28 mouse cellular contexts compared by ENCODE assay signal in the genomic region with DNA sequence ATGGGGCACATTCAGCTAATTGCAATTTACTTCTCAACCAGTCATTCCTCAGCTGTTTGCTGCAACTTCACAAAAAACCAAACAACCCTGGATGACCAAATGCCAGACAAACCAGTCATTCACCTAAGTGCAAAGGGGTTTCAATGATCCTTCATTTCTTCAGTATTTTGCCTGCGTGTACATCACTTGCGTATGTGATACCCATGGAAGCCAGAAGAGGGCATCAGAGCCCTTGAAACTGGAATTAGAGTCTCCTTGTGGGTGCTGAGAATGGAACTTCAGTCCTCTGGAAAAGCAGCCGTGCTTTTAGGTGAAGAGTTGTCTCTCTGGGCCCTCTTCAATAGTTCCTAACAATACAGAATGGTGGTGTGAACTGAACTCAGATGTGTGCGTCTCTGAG. TPM values are rescaled to one million over a fixed set of nuclear protein-coding genes. Genes with fewer than 3 reads are reported as not detected.
DNase-seq lines count a peak whose midpoint lies in the region; ATAC-seq and TF ChIP-seq lines count a peak whose summit lies in the region.
"Had no signal": no experiment of that assay in that cellular context is flagged by ENCODE, and none has a peak within 500 bp of the region (broad histone marks: within the 10 kb centered on the region; RNA-seq: fewer than 3 reads in every experiment).

No protein-coding gene starts in this region.

- H3K4me2 ChIP-seq in forebrain, postnatal 0 days (ENCODE audit: low read depth) = no peak overlapping the region
- H3K4me2 ChIP-seq in forebrain, embryonic 16.5 days (ENCODE audit: low read length) = no peak overlapping the region
- H3K4me2 ChIP-seq: embryonic facial prominence, embryonic 12.5 days; forebrain, embryonic 15.5 days; heart, embryonic 12.5 days; hindbrain, embryonic 15.5 days had no signal

- DNase-seq in forebrain, postnatal 0 days = no peak
- no peak for DNase-seq in layer of hippocampus, adult 2 months (ENCODE audit: low spot score in 2 of 2)
- no peak for DNase-seq in layer of hippocampus, adult 9-11 months
- no peak for DNase-seq in Patski (ENCODE audit: low read depth, low spot score)
- no peak for DNase-seq in thymus, adult 2 months
- DNase-seq in liver = no peak
- DNase-seq: adrenal gland, postnatal 10 days; B cell, adult 2 months; cerebellum, adult 11-12 months; cerebellum, adult 9-10 months; cerebellum, postnatal 25 days; heart, adult 18-20 months; kidney, adult 8-10 months had no signal

- peak; percentile 18; the same call in 1 of the 2 replicates for TF ChIP-seq CTCF in forebrain, postnatal 0 days (IDR thresholded peaks at IDR 0.05; ENCODE audit: low read depth)
- peak; percentile 27 for TF ChIP-seq CTCF in layer of hippocampus, adult 2 months (conservative IDR thresholded peaks at IDR 0.05)
- peak; percentile 22 for TF ChIP-seq CTCF in Patski (IDR thresholded peaks at IDR 0.05)
- no peak for TF ChIP-seq CTCF in thymus, adult 2 months (IDR thresholded peaks at IDR 0.05; ENCODE audit: borderline replicate concordance, control insufficient read depth, extremely low read depth, insufficient read depth, low read length, poor library complexity)

- no peak overlapping the region for H3K27ac ChIP-seq in forebrain, postnatal 0 days (ENCODE audit: low read depth, low read length)
- H3K27ac ChIP-seq in forebrain, embryonic 16.5 days (ENCODE audit: low read length) = no peak overlapping the region
- no peak overlapping the region for H3K27ac ChIP-seq in layer of hippocampus, adult 2 months
- no peak overlapping the region for H3K27ac ChIP-seq in thymus, adult 2 months (ENCODE audit: control insufficient read depth, insufficient read depth, low read length)
- H3K27ac ChIP-seq: embryonic facial prominence, embryonic 12.5 days; forebrain, embryonic 15.5 days; hindbrain, embryonic 10.5 days; hindbrain, embryonic 15.5 days had no signal

- CTCF ChIA-PET in Patski (lab: Charles Lee) = no interaction called here

- H3K4me3 ChIP-seq in forebrain, postnatal 0 days (ENCODE audit: low read depth, low read length) = no peak overlapping the region
- H3K4me3 ChIP-seq in forebrain, embryonic 16.5 days (replicated peaks; ENCODE audit: low read length) = no peak overlapping the region
- no peak overlapping the region for H3K4me3 ChIP-seq in layer of hippocampus, adult 2 months
- no peak overlapping the region for H3K4me3 ChIP-seq in thymus, adult 2 months (ENCODE audit: control insufficient read depth, insufficient read depth, low read length)
- H3K4me3 ChIP-seq: embryonic facial prominence, embryonic 12.5 days; forebrain, embryonic 15.5 days; heart, embryonic 12.5 days; hindbrain, embryonic 10.5 days; hindbrain, embryonic 15.5 days had no signal

- no peak for ATAC-seq in forebrain, postnatal 0 days
- ATAC-seq in forebrain, embryonic 16.5 days = no peak
- ATAC-seq in Patski = no peak
- ATAC-seq: CD4-positive, CD25-positive, alpha-beta regulatory T cell, adult 4 months; forebrain, embryonic 15.5 days; intestine, embryonic 16.5 days had no signal

- no peak overlapping the region for H3K9ac ChIP-seq in forebrain, postnatal 0 days
- no peak overlapping the region for H3K9ac ChIP-seq in forebrain, embryonic 16.5 days (replicated peaks; ENCODE audit: low read depth, low read length)
- H3K9ac ChIP-seq: embryonic facial prominence, embryonic 12.5 days; forebrain, embryonic 15.5 days; heart, embryonic 12.5 days; hindbrain, embryonic 15.5 days had no signal

- POLR2A ChIA-PET in Patski (lab: Charles Lee) = no interaction called here

- WGBS in forebrain, postnatal 0 days = 90% methylated on average over 4 of the region's 4 CpGs
- 91% methylated on average over 4 of the region's 4 CpGs for WGBS in forebrain, embryonic 16.5 days
- 94% methylated on average over 4 of the region's 4 CpGs for WGBS in thymus, adult 2 months

- no peaks in the 10 kb centered on the region for H3K36me3 ChIP-seq in forebrain, postnatal 0 days (ENCODE audit: insufficient read depth)
- H3K36me3 ChIP-seq in forebrain, embryonic 16.5 days (ENCODE audit: control insufficient read depth, insufficient read depth) = no peaks in the 10 kb centered on the region
- H3K36me3 ChIP-seq in thymus, adult 2 months (ENCODE audit: control insufficient read depth, insufficient read depth, low read length) = no peaks in the 10 kb centered on the region
- H3K36me3 ChIP-seq: embryonic facial prominence, embryonic 12.5 days; forebrain, embryonic 15.5 days; heart, embryonic 12.5 days; hindbrain, embryonic 10.5 days; hindbrain, embryonic 15.5 days had no signal

- 0 out of 2 replicates have a peak, but pooled peaks cover 2% of the 10 kb centered on the region for H3K27me3 ChIP-seq in forebrain, postnatal 0 days (ENCODE audit: insufficient read depth, low read length)
- H3K27me3 ChIP-seq in forebrain, embryonic 16.5 days (replicated peaks; ENCODE audit: control insufficient read depth, insufficient read depth, low read length) = no peaks in the 10 kb centered on the region
- H3K27me3 ChIP-seq in Patski = peaks cover 12% of the 10 kb centered on the region
- H3K27me3 ChIP-seq in thymus, adult 2 months (ENCODE audit: control insufficient read depth, insufficient read depth, low read length) = no peaks in the 10 kb centered on the region
- H3K27me3 ChIP-seq: forebrain, embryonic 15.5 days had no signal

- in situ Hi-C loops in Patski (cut with MboI; ENCODE audit: low pct_unique_long_range_greater_than_20kb) = no loop called here

- no peaks in the 10 kb centered on the region for H3K4me1 ChIP-seq in forebrain, postnatal 0 days (ENCODE audit: insufficient read depth)
- 0 out of 2 replicates have a peak, but pooled peaks cover 5% of the 10 kb centered on the region for H3K4me1 ChIP-seq in forebrain, embryonic 16.5 days (replicated peaks; ENCODE audit: control insufficient read depth, insufficient read depth, low read length)
- H3K4me1 ChIP-seq in thymus, adult 2 months (replicated peaks; ENCODE audit: control insufficient read depth, insufficient read depth, low read length) = no peaks in the 10 kb centered on the region
- H3K4me1 ChIP-seq: embryonic facial prominence, embryonic 12.5 days; heart, embryonic 12.5 days had no signal

- no peak for TF ChIP-seq POLR2A in thymus, adult 2 months (IDR thresholded peaks at IDR 0.05; ENCODE audit: control insufficient read depth, extremely low read depth, insufficient read depth, low read length, poor library complexity)

- H3K9me3 ChIP-seq in forebrain, postnatal 0 days (ENCODE audit: low read length) = no peaks in the 10 kb centered on the region
- no peaks in the 10 kb centered on the region for H3K9me3 ChIP-seq in forebrain, embryonic 16.5 days (ENCODE audit: control insufficient read depth, low read length)
- H3K9me3 ChIP-seq: embryonic facial prominence, embryonic 12.5 days; forebrain, embryonic 15.5 days; heart, embryonic 12.5 days; hindbrain, embryonic 10.5 days; hindbrain, embryonic 15.5 days had no signal

RNA-seq across cellular contexts. Expression of a gene that starts 6.2 kb away (rescaled TPM):
- total RNA-seq in forebrain, postnatal 0 days (2014; rRNA removed) = not detected in 2 replicates
- not detected in 2 replicates for polyA plus RNA-seq in forebrain, postnatal 0 days (2015; fragmentation: Nextera tagmentation; extraction: Ambion mirVana)
- polyA plus RNA-seq in forebrain, embryonic 16.5 days (2015; fragmentation: Nextera tagmentation; extraction: Ambion mirVana) = not detected in 2 replicates
- total RNA-seq in layer of hippocampus, adult 2 months (2021) = not detected
- not detected for polyA plus RNA-seq in Patski (2021)
- not detected in 2 replicates for polyA plus RNA-seq in thymus, adult 2 months (2012; rRNA removed)
- total RNA-seq: adrenal gland, postnatal 10 days; adrenal gland, postnatal 4 days; gastrocnemius, adult 8-10 months; gastrocnemius, postnatal 4 days; heart, adult 18-20 months; heart, postnatal 25 days had no signal
- polyA plus RNA-seq: brain, embryonic 14.5 days; CD4-positive, CD25-positive, alpha-beta regulatory T cell, adult 4 months; embryonic facial prominence, embryonic 12.5 days; forebrain, embryonic 11.5 days; forebrain, embryonic 15.5 days; heart, embryonic 12.5 days; heart, embryonic 16.5 days; hindbrain, embryonic 10.5 days; hindbrain, embryonic 15.5 days; intestine, embryonic 16.5 days had no signal
